Mouse (Mus musculus): ENCODE results near the gene Olfr91.

GRCm38 (mm10) chr17:37047332-37047976 is 50.6 kb downstream of the Olfr91 start:
- TF ChIP-seq POLR2A (IDR thresholded peaks at IDR 0.05; ENCODE audit: insufficient read length, low read depth) (no peak), E2F4 (IDR thresholded peaks at IDR 0.05; ENCODE audit: insufficient read depth) (no peak), USF1 (IDR thresholded peaks at IDR 0.05; ENCODE audit: low read depth) (no peak), MYOG (IDR thresholded peaks at IDR 0.05; ENCODE audit: control insufficient read depth in 1 of 3, insufficient read depth in 1 of 3, insufficient read length in 2 of 3, low read depth in 2 of 3) (no peak), SRF (IDR thresholded peaks at IDR 0.05; ENCODE audit: control insufficient read depth, insufficient read length, low read depth) (no peak), TCF12 (IDR thresholded peaks at IDR 0.05; ENCODE audit: insufficient read depth, poor library complexity, severe bottlenecking) (no peak), CEBPB (IDR thresholded peaks at IDR 0.05; ENCODE audit: insufficient read depth, poor library complexity, severe bottlenecking) (no peak), TCF3 (IDR thresholded peaks at IDR 0.05; ENCODE audit: insufficient read length, low read depth) (no peak)

Data from myocyte (in vitro differentiated cells).